In the genomic region with DNA sequence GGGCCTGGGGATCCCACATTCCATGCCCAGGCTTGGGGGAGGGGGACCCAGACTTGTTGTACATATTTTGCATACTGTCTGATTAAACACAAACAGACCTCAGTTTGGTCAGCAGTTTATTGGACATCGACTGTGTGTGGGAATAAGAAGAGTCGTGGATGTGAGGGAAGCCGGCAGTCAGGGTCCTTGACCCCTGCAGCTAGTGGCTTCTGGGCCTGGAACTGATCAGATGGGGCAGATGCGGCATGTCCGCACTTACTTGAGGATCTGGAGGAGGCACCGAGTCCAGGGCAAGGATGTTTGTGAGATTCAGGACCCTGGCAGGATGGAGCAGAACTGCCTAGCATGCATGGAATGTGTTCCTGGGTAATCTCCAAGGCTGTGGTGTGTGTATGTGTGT, we compare ENCODE assay signal across 8 mouse cellular contexts. TPM values are rescaled to one million over a fixed set of nuclear protein-coding genes. Genes with fewer than 3 reads are reported as not detected.
A peak's percentile ranks its signal among the peaks of the same experiment; 100 is the strongest.
DNase-seq lines count a peak whose midpoint lies in the region; ATAC-seq and TF ChIP-seq lines count a peak whose summit lies in the region.

No protein-coding gene starts in this region.

- WGBS in intestine, embryonic 14.5 days = 23% methylated on average over 6 of the region's 6 CpGs
- 43% methylated on average over 6 of the region's 6 CpGs for WGBS in intestine, postnatal 0 days
- 12% methylated on average over 6 of the region's 6 CpGs for WGBS in embryonic facial prominence, embryonic 13.5 days
- WGBS in hindbrain, postnatal 0 days = 67% methylated on average over 6 of the region's 6 CpGs
- WGBS in midbrain, postnatal 0 days = 65% methylated on average over 6 of the region's 6 CpGs

- H3K9me3 ChIP-seq in intestine, embryonic 14.5 days (ENCODE audit: control insufficient read depth, low read length) = no peaks in the 10 kb centered on the region
- H3K9me3 ChIP-seq in intestine, postnatal 0 days (ENCODE audit: control insufficient read depth) = no peaks in the 10 kb centered on the region
- no peaks in the 10 kb centered on the region for H3K9me3 ChIP-seq in embryonic facial prominence, embryonic 13.5 days
- no peaks in the 10 kb centered on the region for H3K9me3 ChIP-seq in hindbrain, postnatal 0 days (ENCODE audit: low read length)
- no peaks in the 10 kb centered on the region for H3K9me3 ChIP-seq in midbrain, postnatal 0 days (ENCODE audit: low read length)

- no peak overlapping the region for H3K4me3 ChIP-seq in intestine, embryonic 14.5 days (ENCODE audit: low read depth, low read length)
- H3K4me3 ChIP-seq in intestine, postnatal 0 days (ENCODE audit: low read depth, low read length) = no peak overlapping the region
- H3K4me3 ChIP-seq in embryonic facial prominence, embryonic 13.5 days = no peak overlapping the region
- H3K4me3 ChIP-seq in hindbrain, postnatal 0 days (ENCODE audit: low read length) = no peak overlapping the region
- no peak overlapping the region for H3K4me3 ChIP-seq in midbrain, postnatal 0 days (ENCODE audit: low read depth, low read length)

- H3K27me3 ChIP-seq in intestine, embryonic 14.5 days (replicated peaks; ENCODE audit: control insufficient read depth, insufficient read depth, low read length) = no peaks in the 10 kb centered on the region
- no peaks in the 10 kb centered on the region for H3K27me3 ChIP-seq in intestine, postnatal 0 days (replicated peaks; ENCODE audit: control insufficient read depth, insufficient read depth, low read length)
- no peaks in the 10 kb centered on the region for H3K27me3 ChIP-seq in embryonic facial prominence, embryonic 13.5 days
- no peaks in the 10 kb centered on the region for H3K27me3 ChIP-seq in hindbrain, postnatal 0 days (ENCODE audit: insufficient read depth, low read length)
- H3K27me3 ChIP-seq in midbrain, postnatal 0 days (ENCODE audit: insufficient read depth, low read length) = no peaks in the 10 kb centered on the region

- peaks cover 46% of the 10 kb centered on the region for H3K36me3 ChIP-seq in intestine, embryonic 14.5 days (ENCODE audit: control insufficient read depth, insufficient read depth, low read length)
- H3K36me3 ChIP-seq in intestine, postnatal 0 days (ENCODE audit: control insufficient read depth, insufficient read depth) = peaks cover 45% of the 10 kb centered on the region
- peaks cover 44% of the 10 kb centered on the region for H3K36me3 ChIP-seq in embryonic facial prominence, embryonic 13.5 days
- H3K36me3 ChIP-seq in hindbrain, postnatal 0 days (ENCODE audit: insufficient read depth, low read length) = peaks cover 38% of the 10 kb centered on the region
- peaks cover 50% of the 10 kb centered on the region for H3K36me3 ChIP-seq in midbrain, postnatal 0 days (ENCODE audit: insufficient read depth, low read length)

- H3K4me2 ChIP-seq in intestine, embryonic 14.5 days (ENCODE audit: low read length) = no peak overlapping the region
- H3K4me2 ChIP-seq in intestine, postnatal 0 days (replicated peaks; ENCODE audit: low read depth) = no peak overlapping the region
- no peak overlapping the region for H3K4me2 ChIP-seq in embryonic facial prominence, embryonic 13.5 days
- H3K4me2 ChIP-seq in hindbrain, postnatal 0 days (ENCODE audit: low read depth, low read length) = no peak overlapping the region
- no peak overlapping the region for H3K4me2 ChIP-seq in midbrain, postnatal 0 days (ENCODE audit: low read depth, low read length, poor library complexity, severe bottlenecking)

- H3K27ac ChIP-seq in intestine, embryonic 14.5 days (ENCODE audit: low read depth) = peak overlapping the region; percentile 57
- H3K27ac ChIP-seq in intestine, postnatal 0 days (ENCODE audit: low read depth, low read length) = no peak overlapping the region
- H3K27ac ChIP-seq in embryonic facial prominence, embryonic 13.5 days = peak overlapping the region; percentile 91
- peak overlapping the region; percentile 34; the same call in 1 of the 2 replicates for H3K27ac ChIP-seq in hindbrain, postnatal 0 days
- H3K27ac ChIP-seq in midbrain, postnatal 0 days (ENCODE audit: low read depth, low read length) = 0 out of 2 replicates have a peak overlapping the region, but pooled peaks have one; percentile 32

- TF ChIP-seq CTCF in intestine, postnatal 0 days (IDR thresholded peaks at IDR 0.05; ENCODE audit: low read depth) = no peak
- no peak for TF ChIP-seq CTCF in hindbrain, postnatal 0 days (IDR thresholded peaks at IDR 0.05; ENCODE audit: low read depth)
- no peak for TF ChIP-seq CTCF in midbrain, postnatal 0 days (IDR thresholded peaks at IDR 0.05)

- H3K4me1 ChIP-seq in intestine, embryonic 14.5 days (replicated peaks; ENCODE audit: control insufficient read depth, insufficient read depth, low read length) = peaks cover 39% of the 10 kb centered on the region
- no peaks in the 10 kb centered on the region for H3K4me1 ChIP-seq in intestine, postnatal 0 days (replicated peaks; ENCODE audit: control insufficient read depth, insufficient read depth, low read length)
- peaks cover 73% of the 10 kb centered on the region for H3K4me1 ChIP-seq in embryonic facial prominence, embryonic 13.5 days
- peaks cover 26% of the 10 kb centered on the region for H3K4me1 ChIP-seq in hindbrain, postnatal 0 days (ENCODE audit: insufficient read depth, low read length)
- H3K4me1 ChIP-seq in midbrain, postnatal 0 days (ENCODE audit: insufficient read depth, low read length) = peaks cover 20% of the 10 kb centered on the region; the same call in 1 of the 2 replicates

- no peak overlapping the region for H3K9ac ChIP-seq in intestine, embryonic 14.5 days (ENCODE audit: low read length)
- H3K9ac ChIP-seq in intestine, postnatal 0 days (ENCODE audit: low read depth, low read length) = no peak overlapping the region
- peak overlapping the region; percentile 44; the same call in 1 of the 2 replicates for H3K9ac ChIP-seq in embryonic facial prominence, embryonic 13.5 days
- H3K9ac ChIP-seq in hindbrain, postnatal 0 days (replicated peaks; ENCODE audit: low read length) = no peak overlapping the region
- H3K9ac ChIP-seq in midbrain, postnatal 0 days (replicated peaks; ENCODE audit: low read length, poor library complexity, severe bottlenecking) = no peak overlapping the region

- ATAC-seq in intestine, embryonic 14.5 days (replicated peaks; ENCODE audit: low FRiP score, low TSS enrichment, low read depth) = no peak
- ATAC-seq in intestine, postnatal 0 days = no peak
- ATAC-seq in embryonic facial prominence, embryonic 13.5 days (ENCODE audit: insufficient number of reproducible peaks, insufficient read depth, low FRiP score, low TSS enrichment, low read depth) = no peak
- ATAC-seq in hindbrain, postnatal 0 days = no peak
- no peak for ATAC-seq in midbrain, postnatal 0 days (ENCODE audit: low FRiP score)

- no peak for DNase-seq in intestine, embryonic 14.5 days (ENCODE audit: low spot score)
- no peak for DNase-seq in hindbrain, postnatal 0 days (ENCODE audit: low spot score)
- DNase-seq in midbrain, postnatal 0 days (ENCODE audit: low spot score) = no peak
- DNase-seq in spleen, adult 18-20 months = no peak
- no peak for DNase-seq in adrenal gland, adult 18-20 months (ENCODE audit: low spot score in 2 of 2)
- DNase-seq in cerebellum, postnatal 25 days = no peak

RNA-seq across cellular contexts. Expression of a gene that starts 53.5 kb away (rescaled TPM):
- polyA plus RNA-seq in intestine, embryonic 14.5 days (2014; fragmentation: Nextera tagmentation; extraction: Ambion mirVana) = 15.4 and 17.5 TPM in 2 replicates
- polyA plus RNA-seq in intestine, postnatal 0 days (2015; fragmentation: Nextera tagmentation; extraction: Ambion mirVana) = 23.9 and 25.1 TPM in 2 replicates
- polyA plus RNA-seq in embryonic facial prominence, embryonic 13.5 days (2015; fragmentation: Nextera tagmentation; extraction: Ambion mirVana) = 21.5 and 22.1 TPM in 2 replicates
- total RNA-seq in hindbrain, postnatal 0 days (2014; rRNA removed) = 133 and 134 TPM in 2 replicates
- polyA plus RNA-seq in hindbrain, postnatal 0 days (2015; fragmentation: Nextera tagmentation; extraction: Ambion mirVana) = 23.2 and 25.4 TPM in 2 replicates
- total RNA-seq in midbrain, postnatal 0 days (2014; rRNA removed) = 129 and 137 TPM in 2 replicates
- polyA plus RNA-seq in midbrain, postnatal 0 days (2015; fragmentation: Nextera tagmentation; extraction: Ambion mirVana) = 26.1 and 26.6 TPM in 2 replicates
- total RNA-seq in adrenal gland, adult 18-20 months (2021) = 10 to 100 TPM; 11.8 to 13.8 TPM
